Mouse (Mus musculus): ENCODE results near the gene Spata13. TPM values are rescaled to one million over a fixed set of nuclear protein-coding genes. Genes with fewer than 3 reads are reported as not detected.
A peak's percentile ranks its signal among the peaks of the same experiment; 100 is the strongest.

The Spata13 gene
- total and polyA plus RNA-seq, 3 experiments, result 0.39 to 1.5 TPM; not detected in 1

GRCm38 (mm10) chr14:60589001-60589400 is 44.8 kb upstream of the Spata13 start:
- TF ChIP-seq MAFK (IDR thresholded peaks at IDR 0.05; ENCODE audit: borderline replicate concordance, low read depth, low read length) (peak; percentile 59; the same call in 1 of the 2 replicates), USF2 (IDR thresholded peaks at IDR 0.05; ENCODE audit: borderline replicate concordance in 1 of 2, insufficient read depth in 1 of 2, low read depth in 1 of 2, low read length in 2 of 2) (no peak)

GRCm38 (mm10) chr14:60592339-60592738 is 41.5 kb upstream of the Spata13 start:
- H3K4me3 ChIP-seq (ENCODE audit: control insufficient read depth in 1 of 2, insufficient read depth in 1 of 2, low read depth in 2 of 2, low read length in 2 of 2), result no peak overlapping the region
- H3K9ac ChIP-seq (ENCODE audit: control insufficient read depth, low read depth, low read length, poor library complexity, severe bottlenecking), result no peak overlapping the region
- no peak for DNase-seq (ENCODE audit: low read depth, low spot score)
- H3K4me1 ChIP-seq (ENCODE audit: control insufficient read depth in 1 of 2, insufficient read depth in 2 of 2, low read length in 2 of 2), result peaks cover 0 to 4% of the 10 kb centered on the region in 2 experiments; a peak in 1 of 4 replicates
- H3K9me3 ChIP-seq (replicated peaks; ENCODE audit: insufficient read depth, low read length), result no peaks in the 10 kb centered on the region
- H3K27me3 ChIP-seq (ENCODE audit: control insufficient read depth in 1 of 2, insufficient read depth in 2 of 2, low read length in 2 of 2), result no peaks in the 10 kb centered on the region; a peak in 1 of 4 replicates
- no peaks in the 10 kb centered on the region; a peak in 1 of 4 replicates for H3K36me3 ChIP-seq (ENCODE audit: control insufficient read depth in 1 of 2, insufficient read depth in 2 of 2, low read length in 2 of 2)
- H3K27ac ChIP-seq (ENCODE audit: control insufficient read depth, low read depth, low read length), result no peak overlapping the region
- no peaks in the 10 kb centered on the region for H3K79me2 ChIP-seq (ENCODE audit: control insufficient read depth, insufficient read depth, low read length, poor library complexity)
- TF ChIP-seq TCF12 (IDR thresholded peaks at IDR 0.05; ENCODE audit: low read depth, low read length) (no peak), POLR2A (IDR thresholded peaks at IDR 0.05; ENCODE audit: control insufficient read depth in 1 of 2, insufficient read depth in 1 of 2, low read depth in 1 of 2, low read length in 2 of 2, poor library complexity in 1 of 2) (no peak), MAZ (IDR thresholded peaks at IDR 0.05; ENCODE audit: low read depth, low read length) (no peak), MAX (IDR thresholded peaks at IDR 0.05; ENCODE audit: low read length) (no peak), JUND (IDR thresholded peaks at IDR 0.05; ENCODE audit: low read depth, low read length) (no peak), MYC (IDR thresholded peaks at IDR 0.05; ENCODE audit: low read depth, low read length) (no peak), ZMIZ1 (IDR thresholded peaks at IDR 0.05; ENCODE audit: low read depth, low read length) (no peak), SIN3A (IDR thresholded peaks at IDR 0.05; ENCODE audit: low read length) (no peak), GABPA (IDR thresholded peaks at IDR 0.05; ENCODE audit: low read depth, low read length) (no peak), ZKSCAN1 (IDR thresholded peaks at IDR 0.05; ENCODE audit: low read depth, low read length) (no peak), USF1 (IDR thresholded peaks at IDR 0.05; ENCODE audit: low read depth, low read length) (no peak), KAT2A (conservative IDR thresholded peaks at IDR 0.05; ENCODE audit: low read depth, low read length) (no peak), TAL1 (IDR thresholded peaks at IDR 0.05; ENCODE audit: low read length) (no peak), HCFC1 (IDR thresholded peaks at IDR 0.05; ENCODE audit: low read depth, low read length) (no peak), CHD2 (IDR thresholded peaks at IDR 0.05; ENCODE audit: low read length) (no peak)

More at GRCm38 (mm10) chr14:60589001-60589400, 44.8 kb upstream of the Spata13 start:
- Histone ChIP-seq H3K79me2 (ENCODE audit: control insufficient read depth, insufficient read depth, low read length, poor library complexity) (no peaks in the 10 kb centered on the region), H3K27ac (ENCODE audit: control insufficient read depth, low read depth, low read length) (no peak overlapping the region), H3K4me3 (ENCODE audit: control insufficient read depth in 1 of 2, insufficient read depth in 1 of 2, low read depth in 2 of 2, low read length in 2 of 2) (no peak overlapping the region), H3K4me1 (ENCODE audit: control insufficient read depth in 1 of 2, insufficient read depth in 2 of 2, low read length in 2 of 2) (peaks cover 0 to 4% of the 10 kb centered on the region in 2 experiments; a peak in 1 of 4 replicates), H3K27me3 (ENCODE audit: control insufficient read depth in 1 of 2, insufficient read depth in 2 of 2, low read length in 2 of 2) (no peaks in the 10 kb centered on the region), H3K36me3 (ENCODE audit: control insufficient read depth in 1 of 2, insufficient read depth in 2 of 2, low read length in 2 of 2) (no peaks in the 10 kb centered on the region; a peak in 1 of 4 replicates), H3K9ac (ENCODE audit: control insufficient read depth, low read depth, low read length, poor library complexity, severe bottlenecking) (no peak overlapping the region), H3K9me3 (replicated peaks; ENCODE audit: insufficient read depth, low read length) (no peaks in the 10 kb centered on the region)
- no peak for DNase-seq (ENCODE audit: low read depth, low spot score)

All from MEL (cell line).